Mouse (Mus musculus) testis, adult 2 months (tissue): Measurements from ENCODE around the gene AC109138.7.

Experiments
- CTCF ChIP-seq: fragments of 200-500 bp; IDR thresholded peaks from 2 replicates; pipeline ENCODE4 v1.5.1; 2012; ENCODE audit warnings: low read depth, mild to moderate bottlenecking, inconsistent platforms, low read length, moderate library complexity; ENCODE audit not compliant: control insufficient read depth, insufficient read depth, insufficient replicate concordance
- POLR2A ChIP-seq: fragments of 200-500 bp; IDR thresholded peaks from 2 replicates; pipeline ENCODE4 v1.6.1; 2012; ENCODE audit warnings: low read depth, mild to moderate bottlenecking, inconsistent platforms, low read length, moderate library complexity; ENCODE audit not compliant: control insufficient read depth

DNA sequence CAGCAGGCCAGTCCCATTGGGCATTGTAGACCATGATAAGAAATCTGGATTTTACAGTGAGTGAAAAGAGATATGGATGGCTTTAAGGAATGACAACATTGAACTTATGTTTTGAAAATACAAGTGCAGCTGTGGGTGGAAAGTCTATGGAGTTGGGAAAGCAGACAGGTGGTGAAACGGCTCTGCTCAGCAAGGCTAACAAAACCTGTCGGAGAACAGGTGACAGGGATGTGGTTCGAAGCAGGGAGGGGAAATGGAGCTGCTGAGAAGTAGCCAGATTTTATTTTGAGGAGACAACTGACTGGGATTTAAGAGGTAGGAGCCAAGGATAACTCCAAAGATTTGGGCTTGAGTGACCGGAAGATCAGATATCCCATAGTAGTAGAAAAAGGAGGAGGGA, 20.4 kb downstream of the AC109138.7 start:
- no peak for TF ChIP-seq CTCF
- TF ChIP-seq POLR2A = no peak
